Mouse (Mus musculus) stomach, embryonic 16.5 days (tissue): ENCODE measurements around the gene Sigirr. TPM values are rescaled to one million over a fixed set of nuclear protein-coding genes. Genes with fewer than 3 reads are reported as not detected.

ENCODE experiments used
- ATAC-seq: fragments of 200-750 bp; cut with Nextera tagmentation; 2 replicates; pipeline ENCODE4 v1.8.0; 2017; ENCODE audit warnings: moderate number of reproducible peaks, moderate TSS enrichment; ENCODE audit not compliant: insufficient read depth, low FRiP score
- H3K27ac ChIP-seq: fragments of 300-500 bp; sonication (generic); 2 replicates; pipeline ENCODE4 v1.5.1; 2014; ENCODE audit warnings: low read length
- H3K27me3 ChIP-seq: fragments of 300-500 bp; sonication (generic); 2 replicates; pipeline ENCODE4 v1.6.1; 2014; ENCODE audit warnings: low read length, control low read depth, mixed read lengths; ENCODE audit not compliant: control insufficient read depth, insufficient read depth
- H3K36me3 ChIP-seq: fragments of 300-500 bp; sonication (generic); 2 replicates; pipeline ENCODE4 v1.6.1; 2014; ENCODE audit warnings: low read length; ENCODE audit not compliant: control insufficient read depth, insufficient read depth
- H3K4me1 ChIP-seq: fragments of 300-500 bp; sonication (generic); 2 replicates; pipeline ENCODE4 v1.6.1; 2014; ENCODE audit warnings: low read length, control low read depth, mixed read lengths; ENCODE audit not compliant: control insufficient read depth, insufficient read depth
- H3K4me2 ChIP-seq: fragments of 300-500 bp; sonication (generic); 2 replicates; pipeline ENCODE4 v1.6.1; 2014; ENCODE audit warnings: low read depth, low read length, mixed read lengths
- H3K4me3 ChIP-seq: fragments of 300-500 bp; sonication (generic); replicated peaks from 2 replicates; pipeline ENCODE4 v1.5.1; 2014; ENCODE audit warnings: mild to moderate bottlenecking, low read length
- H3K9ac ChIP-seq: fragments of 300-500 bp; sonication (generic); 2 replicates; pipeline ENCODE4 v1.6.1; 2014; ENCODE audit warnings: low read length
- H3K9me3 ChIP-seq: fragments of 300-500 bp; sonication (generic); replicated peaks from 2 replicates; pipeline ENCODE4 v1.6.1; 2016; ENCODE audit warnings: low read length, control low read depth; ENCODE audit not compliant: control insufficient read depth
- WGBS: fragments of 180-500 bp; shearing (Covaris S2); extraction: QIAGEN DNeasy Blood & Tissue Kit; methylation state at CpG from one replicate; pipeline ENCODE4 v1.1.7; 2014; 5-methylcytosine and 5-hydroxymethylcytosine counted together
- polyA plus RNA-seq: library from polyadenylated mRNA; unstranded; fragments of >200 nt; fragmentation: Nextera tagmentation; extraction: Ambion mirVana; gene quantifications from 2 replicates; pipeline ENCODE4 v1.2.1, GENCODE M21; 2015

The Sigirr gene
- polyA plus RNA-seq, 1 experiment from 2014 or later, result 14.7 TPM

GRCm38 (mm10) chr7:141072017-141072745 is 28.2 kb downstream of the Sigirr start:
- 0 out of 2 replicates have a peak overlapping the region, but pooled peaks have one; percentile 4 for H3K4me2 ChIP-seq

GRCm38 (mm10) chr7:141070058-141070862 is 30.1 kb downstream of the Sigirr start:
- Histone ChIP-seq H3K27ac (no peak overlapping the region), H3K9me3 (no peaks in the 10 kb centered on the region), H3K27me3 (peaks cover 12% of the 10 kb centered on the region), H3K36me3 (no peaks in the 10 kb centered on the region), H3K9ac (peak overlapping the region; percentile 46), H3K4me1 (peaks cover 4% of the 10 kb centered on the region; the same call in 1 of the 2 replicates), H3K4me2 (peak overlapping the region; percentile 70), H3K4me3 (peak overlapping the region; percentile 40)
- ATAC-seq, result 0 out of 2 replicates have a peak, but pooled peaks have one; percentile 11
- WGBS, result 2% methylated on average over 51 of the region's 51 CpGs

More at GRCm38 (mm10) chr7:141072017-141072745, 28.2 kb downstream of the Sigirr start:
- Histone ChIP-seq H3K36me3 (no peaks in the 10 kb centered on the region), H3K27ac (no peak overlapping the region), H3K9me3 (no peaks in the 10 kb centered on the region), H3K27me3 (peaks cover 12% of the 10 kb centered on the region), H3K4me1 (peaks cover 4% of the 10 kb centered on the region; the same call in 1 of the 2 replicates), H3K4me3 (no peak overlapping the region), H3K9ac (no peak overlapping the region; the same call in 1 of the 2 replicates)
- peak; percentile 26; the same call in 1 of the 2 replicates for ATAC-seq
- WGBS, result 26% methylated on average over 23 of the region's 23 CpGs

- Histone ChIP-seq H3K36me3 (no peaks in the 10 kb centered on the region), H3K4me1 (peaks cover 4% of the 10 kb centered on the region; the same call in 1 of the 2 replicates), H3K9ac (no peak overlapping the region), H3K4me2 (no peak overlapping the region), H3K27me3 (peaks cover 12% of the 10 kb centered on the region), H3K4me3 (no peak overlapping the region), H3K9me3 (no peaks in the 10 kb centered on the region), H3K27ac (no peak overlapping the region)
- no peak for ATAC-seq
- WGBS, result 79% methylated on average over 19 of the region's 19 CpGs
Measured at GRCm38 (mm10) chr7:141068351-141068750, 32.0 kb downstream of the Sigirr start.

- H3K4me1 ChIP-seq, result peaks cover 6% of the 10 kb centered on the region
- WGBS, result 81% methylated on average over 7 of the region's 7 CpGs
- H3K4me3 ChIP-seq, result no peak overlapping the region
- H3K27ac ChIP-seq, result no peak overlapping the region
- no peak overlapping the region for H3K9ac ChIP-seq
- H3K9me3 ChIP-seq, result no peaks in the 10 kb centered on the region
- no peaks in the 10 kb centered on the region for H3K27me3 ChIP-seq
- ATAC-seq, result no peak
- no peak overlapping the region for H3K4me2 ChIP-seq
- H3K36me3 ChIP-seq, result no peaks in the 10 kb centered on the region
Measured at GRCm38 (mm10) chr7:141064576-141064975, 35.8 kb downstream of the Sigirr start.

GRCm38 (mm10) chr7:141064175-141064574 is 36.2 kb downstream of the Sigirr start:
- Histone ChIP-seq H3K27me3 (no peaks in the 10 kb centered on the region), H3K4me2 (no peak overlapping the region), H3K4me3 (no peak overlapping the region), H3K9ac (no peak overlapping the region), H3K36me3 (no peaks in the 10 kb centered on the region), H3K4me1 (peaks cover 6% of the 10 kb centered on the region), H3K9me3 (no peaks in the 10 kb centered on the region), H3K27ac (no peak overlapping the region)
- 0 out of 2 replicates have a peak, but pooled peaks have one; percentile 22 for ATAC-seq
- 67% methylated on average over 7 of the region's 7 CpGs for WGBS

- no peak overlapping the region for H3K4me2 ChIP-seq
- H3K9me3 ChIP-seq, result no peaks in the 10 kb centered on the region
- no peaks in the 10 kb centered on the region for H3K36me3 ChIP-seq
- H3K27ac ChIP-seq, result no peak overlapping the region
- no peaks in the 10 kb centered on the region for H3K27me3 ChIP-seq
- H3K4me3 ChIP-seq, result no peak overlapping the region
- H3K9ac ChIP-seq, result no peak overlapping the region
- ATAC-seq, result no peak
- peaks cover 6% of the 10 kb centered on the region for H3K4me1 ChIP-seq
- WGBS, result 82% methylated on average over 3 of the region's 3 CpGs
Measured at GRCm38 (mm10) chr7:141063353-141063752, 37.0 kb downstream of the Sigirr start.

- H3K9ac ChIP-seq, result no peak overlapping the region
- 70% methylated on average over 7 of the region's 7 CpGs for WGBS
- no peak overlapping the region for H3K4me3 ChIP-seq
- no peak overlapping the region for H3K4me2 ChIP-seq
- H3K27ac ChIP-seq, result no peak overlapping the region
- no peaks in the 10 kb centered on the region for H3K9me3 ChIP-seq
- no peaks in the 10 kb centered on the region for H3K27me3 ChIP-seq
- peaks cover 6% of the 10 kb centered on the region for H3K4me1 ChIP-seq
- H3K36me3 ChIP-seq, result no peaks in the 10 kb centered on the region
- ATAC-seq, result no peak
Measured at GRCm38 (mm10) chr7:141062525-141062924, 37.8 kb downstream of the Sigirr start.

GRCm38 (mm10) chr7:141061269-141061692 is 39.1 kb downstream of the Sigirr start:
- Histone ChIP-seq H3K9ac (peak overlapping the region; percentile 78), H3K4me3 (peak overlapping the region; percentile 70), H3K4me2 (peak overlapping the region; percentile 98), H3K27ac (no peak overlapping the region), H3K4me1 (peaks cover 6% of the 10 kb centered on the region), H3K27me3 (no peaks in the 10 kb centered on the region), H3K9me3 (no peaks in the 10 kb centered on the region), H3K36me3 (no peaks in the 10 kb centered on the region)
- under 1% methylated on average over 37 of the region's 37 CpGs for whole genome bisulfite sequencing
- peak; percentile 33; the same call in 1 of the 2 replicates for ATAC-seq
